Comparison of ENCODE assay signal across 18 mouse cellular contexts in the genomic region with DNA sequence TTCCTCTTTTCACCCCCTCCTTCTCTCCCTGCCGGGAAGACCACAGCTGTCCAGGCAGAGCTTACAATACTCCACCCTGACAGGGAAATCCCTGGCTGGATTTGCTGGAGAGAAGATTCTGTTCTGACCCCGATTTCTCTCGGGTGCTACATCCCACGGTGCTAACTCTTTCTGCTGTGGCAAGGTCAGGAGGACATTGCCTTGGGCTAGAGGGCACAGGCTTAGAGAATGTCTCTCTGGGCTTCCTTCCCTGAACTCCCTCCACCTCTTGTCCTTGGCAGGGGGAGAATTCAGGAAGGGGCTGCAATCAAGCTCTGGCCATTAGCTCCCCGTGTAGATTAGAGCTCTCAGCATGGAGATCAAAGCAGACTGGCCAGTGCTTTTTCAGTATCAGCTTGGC. TPM values are rescaled to one million over a fixed set of nuclear protein-coding genes. Genes with fewer than 3 reads are reported as not detected.
A peak's percentile ranks its signal among the peaks of the same experiment; 100 is the strongest.
DNase-seq lines count a peak whose midpoint lies in the region; ATAC-seq lines count a peak whose summit lies in the region.
"Had no signal": no experiment of that assay in that cellular context is flagged by ENCODE, and none has a peak within 500 bp of the region (broad histone marks: within the 10 kb centered on the region; RNA-seq: fewer than 3 reads in every experiment).

No protein-coding gene starts in this region.

- intact Hi-C loops in heart, postnatal 14 days (cut with DNase I) = no loop called here

- 40% methylated on average over 5 of the region's 5 CpGs for WGBS in forebrain, embryonic 10.5 days
- 55% methylated on average over 5 of the region's 5 CpGs for WGBS in forebrain, embryonic 15.5 days
- 14% methylated on average over 5 of the region's 5 CpGs for WGBS in heart, embryonic 11.5 days (ENCODE audit: insufficient replicate concordance)
- WGBS in midbrain, embryonic 11.5 days = 42% methylated on average over 5 of the region's 5 CpGs

- H3K36me3 ChIP-seq in forebrain, embryonic 10.5 days (replicated peaks) = no peaks in the 10 kb centered on the region
- H3K36me3 ChIP-seq in forebrain, embryonic 15.5 days = no peaks in the 10 kb centered on the region
- no peaks in the 10 kb centered on the region for H3K36me3 ChIP-seq in heart, embryonic 11.5 days (ENCODE audit: control insufficient read depth, insufficient read depth, low read length)
- H3K36me3 ChIP-seq in midbrain, embryonic 11.5 days (ENCODE audit: control insufficient read depth, insufficient read depth, low read length) = no peaks in the 10 kb centered on the region
- H3K36me3 ChIP-seq: embryonic facial prominence, embryonic 15.5 days; hindbrain, embryonic 13.5 days had no signal

- H3K9me3 ChIP-seq in forebrain, embryonic 10.5 days = no peaks in the 10 kb centered on the region
- no peaks in the 10 kb centered on the region for H3K9me3 ChIP-seq in forebrain, embryonic 15.5 days
- no peaks in the 10 kb centered on the region for H3K9me3 ChIP-seq in heart, embryonic 11.5 days (replicated peaks; ENCODE audit: control insufficient read depth, low read length)
- H3K9me3 ChIP-seq in midbrain, embryonic 11.5 days (ENCODE audit: control insufficient read depth, low read length) = no peaks in the 10 kb centered on the region
- H3K9me3 ChIP-seq: embryonic facial prominence, embryonic 15.5 days; hindbrain, embryonic 13.5 days had no signal

- 0 out of 2 replicates have a peak, but pooled peaks cover 3% of the 10 kb centered on the region for H3K4me1 ChIP-seq in forebrain, embryonic 10.5 days
- no peaks in the 10 kb centered on the region for H3K4me1 ChIP-seq in forebrain, embryonic 15.5 days
- peaks cover 10% of the 10 kb centered on the region for H3K4me1 ChIP-seq in heart, embryonic 11.5 days (ENCODE audit: control insufficient read depth, insufficient read depth, low read length)
- no peaks in the 10 kb centered on the region for H3K4me1 ChIP-seq in midbrain, embryonic 11.5 days (ENCODE audit: control insufficient read depth, insufficient read depth, low read length)
- H3K4me1 ChIP-seq: embryonic facial prominence, embryonic 15.5 days had no signal

- H3K4me2 ChIP-seq in forebrain, embryonic 15.5 days (replicated peaks) = no peak overlapping the region
- H3K4me2 ChIP-seq in heart, embryonic 11.5 days = peak overlapping the region; percentile 27
- no peak overlapping the region for H3K4me2 ChIP-seq in midbrain, embryonic 11.5 days
- H3K4me2 ChIP-seq: embryonic facial prominence, embryonic 15.5 days; hindbrain, embryonic 13.5 days had no signal

- peak overlapping the region; percentile 40; the same call in 1 of the 2 replicates for H3K27ac ChIP-seq in forebrain, embryonic 10.5 days
- H3K27ac ChIP-seq in forebrain, embryonic 15.5 days (replicated peaks) = no peak overlapping the region
- no peak overlapping the region for H3K27ac ChIP-seq in heart, embryonic 11.5 days (ENCODE audit: low read depth, low read length)
- no peak overlapping the region for H3K27ac ChIP-seq in midbrain, embryonic 11.5 days (ENCODE audit: low read depth, low read length)
- H3K27ac ChIP-seq: embryonic facial prominence, embryonic 15.5 days; hindbrain, embryonic 13.5 days; hindbrain, postnatal 0 days had no signal

- no peak overlapping the region for H3K4me3 ChIP-seq in forebrain, embryonic 10.5 days
- H3K4me3 ChIP-seq in forebrain, embryonic 15.5 days = no peak overlapping the region
- no peak overlapping the region for H3K4me3 ChIP-seq in heart, embryonic 11.5 days (ENCODE audit: low read depth, low read length)
- H3K4me3 ChIP-seq in midbrain, embryonic 11.5 days (ENCODE audit: low read depth, low read length) = no peak overlapping the region
- H3K4me3 ChIP-seq: embryonic facial prominence, embryonic 15.5 days; erythroblast, embryonic 14.5 days; hindbrain, embryonic 13.5 days had no signal

- no peak for DNase-seq in forebrain, embryonic 10.5 days (ENCODE audit: extremely low spot score, low spot score)
- no peak for DNase-seq in heart, postnatal 14 days
- DNase-seq in retina, embryonic 14.5 days (ENCODE audit: low spot score) = peak; percentile 5
- no peak for DNase-seq in thymus, postnatal 0 days (ENCODE audit: low spot score)
- no peak for DNase-seq in midbrain, embryonic 11.5 days (ENCODE audit: low spot score, missing footprints)
- DNase-seq: adrenal gland, postnatal 10 days; cerebellum, adult 18-20 months; cerebellum, adult 9-11 months; cerebellum, postnatal 36 days; gastrocnemius, postnatal 25 days; heart, postnatal 10 days had no signal

- H3K9ac ChIP-seq in forebrain, embryonic 15.5 days (replicated peaks) = no peak overlapping the region
- 0 out of 2 replicates have a peak overlapping the region, but pooled peaks have one; percentile 34 for H3K9ac ChIP-seq in heart, embryonic 11.5 days (ENCODE audit: low read depth, low read length)
- H3K9ac ChIP-seq in midbrain, embryonic 11.5 days (ENCODE audit: low read length) = no peak overlapping the region
- H3K9ac ChIP-seq: embryonic facial prominence, embryonic 15.5 days; hindbrain, embryonic 13.5 days had no signal

- H3K27me3 ChIP-seq in forebrain, embryonic 10.5 days (ENCODE audit: poor library complexity, severe bottlenecking) = no peaks in the 10 kb centered on the region
- H3K27me3 ChIP-seq in forebrain, embryonic 15.5 days = no peaks in the 10 kb centered on the region
- no peaks in the 10 kb centered on the region for H3K27me3 ChIP-seq in heart, embryonic 11.5 days (ENCODE audit: control insufficient read depth, insufficient read depth, low read length)
- H3K27me3 ChIP-seq in midbrain, embryonic 11.5 days (ENCODE audit: control insufficient read depth, insufficient read depth, low read length) = no peaks in the 10 kb centered on the region
- H3K27me3 ChIP-seq: embryonic facial prominence, embryonic 15.5 days; hindbrain, embryonic 13.5 days had no signal

- no peak for ATAC-seq in forebrain, embryonic 15.5 days (replicated peaks)
- ATAC-seq in heart, embryonic 11.5 days (replicated peaks; ENCODE audit: insufficient number of reproducible peaks, low FRiP score, low TSS enrichment) = no peak
- ATAC-seq in midbrain, embryonic 11.5 days (ENCODE audit: low FRiP score) = no peak
- ATAC-seq: forebrain, embryonic 16.5 days; hindbrain, postnatal 0 days had no signal

RNA-seq across cellular contexts. Expression of a gene that starts 4.3 kb away (rescaled TPM):
- 0.42 and 0.43 TPM in 2 replicates for polyA plus RNA-seq in forebrain, embryonic 10.5 days (2016; fragmentation: Nextera tagmentation; extraction: Ambion mirVana)
- 0.08 and 0.15 TPM in 2 replicates for polyA plus RNA-seq in forebrain, embryonic 15.5 days (2015; fragmentation: Nextera tagmentation; extraction: Ambion mirVana)
- polyA plus RNA-seq in heart, embryonic 11.5 days (2014; fragmentation: Nextera tagmentation; extraction: Ambion mirVana) = 0.80 and 1.00 TPM in 2 replicates
- 1 to 10 TPM in 1 of 2 experiments, under 1 TPM in 1; 0.76 to 1.7 TPM for total RNA-seq in heart, postnatal 14 days (2021)
- polyA plus RNA-seq in thymus, postnatal 0 days (2015; fragmentation: Nextera tagmentation; extraction: Ambion mirVana) = 1.2 and 1.3 TPM in 2 replicates
- 0.23 and 0.32 TPM in 2 replicates for polyA plus RNA-seq in midbrain, embryonic 11.5 days (2014; fragmentation: Nextera tagmentation; extraction: Ambion mirVana)

RNA-seq across cellular contexts. Expression of a gene that starts 15.7 kb away (rescaled TPM):
- 3.3 and 3.9 TPM in 2 replicates for polyA plus RNA-seq in forebrain, embryonic 10.5 days (2016; fragmentation: Nextera tagmentation; extraction: Ambion mirVana)
- 0.32 and 0.75 TPM in 2 replicates for polyA plus RNA-seq in forebrain, embryonic 15.5 days (2015; fragmentation: Nextera tagmentation; extraction: Ambion mirVana)
- 6.5 and 6.6 TPM in 2 replicates for polyA plus RNA-seq in heart, embryonic 11.5 days (2014; fragmentation: Nextera tagmentation; extraction: Ambion mirVana)
- total RNA-seq in heart, postnatal 14 days (2021) = 1 to 10 TPM; 2.2 to 3.1 TPM
- 5.1 and 5.5 TPM in 2 replicates for polyA plus RNA-seq in thymus, postnatal 0 days (2015; fragmentation: Nextera tagmentation; extraction: Ambion mirVana)
- polyA plus RNA-seq in midbrain, embryonic 11.5 days (2014; fragmentation: Nextera tagmentation; extraction: Ambion mirVana) = 1.5 and 1.8 TPM in 2 replicates
